Mouse (Mus musculus): ENCODE results near the gene Myl9. TPM values are rescaled to one million over a fixed set of nuclear protein-coding genes. Genes with fewer than 3 reads are reported as not detected.
"Not testable (repeated sequence)": the region's sequence is repeated elsewhere in the genome, so short reads cannot be mapped to it uniquely, and the experiment has no call there.

The Myl9 gene
- total RNA-seq, 2 experiments from 2014 or later = 247 to 265 TPM

DNA sequence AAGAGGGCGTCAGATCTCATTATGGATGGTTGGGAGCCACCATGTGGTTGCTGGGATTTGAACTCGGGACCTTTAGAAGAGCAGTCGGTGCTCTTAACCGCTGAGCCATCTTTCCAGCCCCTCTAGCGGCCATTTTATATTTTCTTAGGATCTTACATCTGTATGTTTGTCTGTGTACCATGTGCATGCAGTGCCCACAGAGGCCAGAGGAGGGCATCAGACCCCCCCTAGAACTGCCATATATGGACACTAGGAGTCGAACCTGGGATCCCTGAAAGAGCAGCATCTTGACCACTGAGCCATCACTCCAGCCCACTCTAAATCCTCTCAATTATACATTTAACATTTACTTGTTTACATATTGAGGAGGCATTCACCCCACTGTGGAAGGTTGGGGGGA, 49.9 kb downstream of the Myl9 start:
- not testable (repeated sequence) for DNase-seq (ENCODE audit: low spot score in 2 of 2)

Other genes starting within 250 kb of the Myl9 start
- 10 to 100 TPM; 20.3 to 20.5 TPM for gene Aar2, start 227.8 kb upstream of the Myl9 start, total RNA-seq (2021)
- 10 to 100 TPM; 81.1 to 93.7 TPM for gene Dlgap4, start 161.7 kb upstream of the Myl9 start, total RNA-seq (2021)
- 10 to 100 TPM; 13.4 to 14.8 TPM for gene Tgif2, start 64.6 kb downstream of the Myl9 start, total RNA-seq (2021)
- gene 4930518I15Rik, start 82.5 kb downstream of the Myl9 start, total RNA-seq (2021) = 1 to 10 TPM; 1.3 to 2.7 TPM
- gene Rab5if, start 87.7 kb downstream of the Myl9 start, total RNA-seq (2021) = 10 to 100 TPM; 70.6 to 75.5 TPM
- not detected for gene Sla2, start 111.8 kb downstream of the Myl9 start, total RNA-seq (2021)
- 10 to 100 TPM; 23.2 to 24.0 TPM for gene Ndrg3, start 216.6 kb downstream of the Myl9 start, total RNA-seq (2021)
- gene Dsn1, start 231.7 kb downstream of the Myl9 start, total RNA-seq (2021) = 10 to 100 TPM; 11.6 to 12.3 TPM

Measured in gastrocnemius, postnatal 4 days (tissue).